Comparison of ENCODE assay signal across 9 mouse cellular contexts in the genomic region with DNA sequence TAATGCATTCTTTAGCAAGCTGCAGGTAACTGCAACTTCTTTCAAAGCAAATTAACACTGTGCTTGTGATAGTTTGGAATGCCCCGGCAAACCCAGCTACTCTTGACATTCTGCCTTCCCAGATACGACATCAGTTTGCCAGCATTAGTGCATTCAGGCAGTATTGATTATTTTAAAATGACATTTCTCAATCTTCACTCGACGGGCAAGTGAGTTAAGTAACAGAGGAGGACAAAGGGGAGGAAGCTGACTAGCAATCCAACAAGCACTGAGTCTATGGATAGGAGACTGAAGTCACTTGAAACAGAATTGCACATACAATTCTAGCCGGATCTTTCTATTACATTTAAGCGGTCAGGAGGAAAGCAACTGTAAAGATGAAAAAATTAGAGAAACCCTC. TPM values are rescaled to one million over a fixed set of nuclear protein-coding genes. Genes with fewer than 3 reads are reported as not detected.
DNase-seq lines count a peak whose midpoint lies in the region; ATAC-seq lines count a peak whose summit lies in the region.
"Had no signal": no experiment of that assay in that cellular context is flagged by ENCODE, and none has a peak within 500 bp of the region (broad histone marks: within the 10 kb centered on the region; RNA-seq: fewer than 3 reads in every experiment).

No protein-coding gene starts in this region.

- H3K9ac ChIP-seq in forebrain, embryonic 12.5 days, result no peak overlapping the region
- H3K9ac ChIP-seq in forebrain, embryonic 14.5 days (ENCODE audit: low read length), result no peak overlapping the region
- no peak overlapping the region for H3K9ac ChIP-seq in kidney, embryonic 16.5 days (replicated peaks; ENCODE audit: low read length)
- H3K9ac ChIP-seq in liver, embryonic 11.5 days (ENCODE audit: low read depth, low read length), result no peak overlapping the region
- H3K9ac ChIP-seq in neural tube, embryonic 14.5 days (replicated peaks; ENCODE audit: low read depth, low read length), result no peak overlapping the region

- 91% methylated on average over 6 of the region's 6 CpGs for WGBS in forebrain, embryonic 12.5 days
- 84% methylated on average over 6 of the region's 6 CpGs for WGBS in forebrain, embryonic 14.5 days
- 86% methylated on average over 6 of the region's 6 CpGs for WGBS in kidney, embryonic 16.5 days
- WGBS in liver, embryonic 11.5 days, result 78% methylated on average over 6 of the region's 6 CpGs
- WGBS in neural tube, embryonic 14.5 days, result 89% methylated on average over 6 of the region's 6 CpGs

- no peak overlapping the region for H3K27ac ChIP-seq in forebrain, embryonic 12.5 days
- no peak overlapping the region for H3K27ac ChIP-seq in forebrain, embryonic 14.5 days (ENCODE audit: low read depth, low read length)
- no peak overlapping the region for H3K27ac ChIP-seq in kidney, embryonic 16.5 days (ENCODE audit: low read length)
- H3K27ac ChIP-seq in liver, embryonic 11.5 days (ENCODE audit: low read depth, low read length), result no peak overlapping the region
- H3K27ac ChIP-seq in neural tube, embryonic 14.5 days (ENCODE audit: low read depth, low read length), result no peak overlapping the region

- peaks cover 13% of the 10 kb centered on the region for H3K4me1 ChIP-seq in forebrain, embryonic 12.5 days
- peaks cover 6% of the 10 kb centered on the region; the same call in 1 of the 2 replicates for H3K4me1 ChIP-seq in forebrain, embryonic 14.5 days (ENCODE audit: control insufficient read depth, insufficient read depth, low read length)
- H3K4me1 ChIP-seq in kidney, embryonic 16.5 days (ENCODE audit: insufficient read depth, low read length), result peaks cover 9% of the 10 kb centered on the region
- H3K4me1 ChIP-seq in liver, embryonic 11.5 days (replicated peaks; ENCODE audit: control insufficient read depth, insufficient read depth, low read length), result peaks cover 11% of the 10 kb centered on the region
- H3K4me1 ChIP-seq in neural tube, embryonic 14.5 days (ENCODE audit: control insufficient read depth, insufficient read depth, low read length), result peaks cover 8% of the 10 kb centered on the region

- no peak for ATAC-seq in forebrain, embryonic 12.5 days (ENCODE audit: low FRiP score)
- ATAC-seq in forebrain, embryonic 14.5 days, result no peak
- ATAC-seq in kidney, embryonic 16.5 days (ENCODE audit: low FRiP score, low TSS enrichment), result no peak
- no peak for ATAC-seq in liver, embryonic 11.5 days (replicated peaks; ENCODE audit: low FRiP score)
- ATAC-seq in neural tube, embryonic 14.5 days (ENCODE audit: low read depth), result no peak

- no peak for DNase-seq in forebrain, embryonic 14.5 days (ENCODE audit: low spot score)
- no peak for DNase-seq in kidney, postnatal 10 days
- DNase-seq in liver, embryonic 11.5 days (ENCODE audit: low spot score), result no peak
- DNase-seq in adrenal gland, adult 8-10 months, result no peak
- DNase-seq in kidney, postnatal 25 days, result no peak
- DNase-seq: gastrocnemius, postnatal 14 days had no signal

- no peaks in the 10 kb centered on the region for H3K36me3 ChIP-seq in forebrain, embryonic 12.5 days (replicated peaks)
- H3K36me3 ChIP-seq in forebrain, embryonic 14.5 days (ENCODE audit: control insufficient read depth, insufficient read depth, low read length), result no peaks in the 10 kb centered on the region
- H3K36me3 ChIP-seq in kidney, embryonic 16.5 days (ENCODE audit: insufficient read depth, low read length), result no peaks in the 10 kb centered on the region
- no peaks in the 10 kb centered on the region for H3K36me3 ChIP-seq in liver, embryonic 11.5 days (ENCODE audit: control insufficient read depth, insufficient read depth, low read length)
- no peaks in the 10 kb centered on the region for H3K36me3 ChIP-seq in neural tube, embryonic 14.5 days (ENCODE audit: control insufficient read depth, insufficient read depth, low read length)

- H3K9me3 ChIP-seq in forebrain, embryonic 12.5 days, result no peaks in the 10 kb centered on the region
- no peaks in the 10 kb centered on the region for H3K9me3 ChIP-seq in forebrain, embryonic 14.5 days (replicated peaks; ENCODE audit: control insufficient read depth, low read length)
- no peaks in the 10 kb centered on the region for H3K9me3 ChIP-seq in kidney, embryonic 16.5 days (ENCODE audit: low read length)
- H3K9me3 ChIP-seq in liver, embryonic 11.5 days (ENCODE audit: control insufficient read depth, low read length), result no peaks in the 10 kb centered on the region
- no peaks in the 10 kb centered on the region for H3K9me3 ChIP-seq in neural tube, embryonic 14.5 days (ENCODE audit: control insufficient read depth, low read length)

- peak overlapping the region; percentile 89; the same call in 1 of the 2 replicates for H3K4me2 ChIP-seq in forebrain, embryonic 12.5 days
- no peak overlapping the region for H3K4me2 ChIP-seq in forebrain, embryonic 14.5 days (ENCODE audit: low read length)
- H3K4me2 ChIP-seq in kidney, embryonic 16.5 days (replicated peaks; ENCODE audit: low read depth, low read length), result 0 out of 2 replicates have a peak overlapping the region, but pooled peaks have one; percentile 7
- H3K4me2 ChIP-seq in liver, embryonic 11.5 days, result peak overlapping the region; percentile 82
- H3K4me2 ChIP-seq in neural tube, embryonic 14.5 days (ENCODE audit: low read depth, low read length), result no peak overlapping the region

- no peak overlapping the region; the same call in 1 of the 2 replicates for H3K4me3 ChIP-seq in forebrain, embryonic 12.5 days (replicated peaks)
- no peak overlapping the region for H3K4me3 ChIP-seq in forebrain, embryonic 14.5 days (ENCODE audit: low read depth, low read length)
- no peak overlapping the region for H3K4me3 ChIP-seq in kidney, embryonic 16.5 days (ENCODE audit: low read length)
- H3K4me3 ChIP-seq in liver, embryonic 11.5 days (ENCODE audit: low read depth, low read length), result peak overlapping the region; percentile 14; the same call in 1 of the 2 replicates
- peak overlapping the region; percentile 72; the same call in 1 of the 2 replicates for H3K4me3 ChIP-seq in neural tube, embryonic 14.5 days (ENCODE audit: low read depth, low read length)

- H3K27me3 ChIP-seq in forebrain, embryonic 12.5 days, result no peaks in the 10 kb centered on the region
- no peaks in the 10 kb centered on the region for H3K27me3 ChIP-seq in forebrain, embryonic 14.5 days (replicated peaks; ENCODE audit: control insufficient read depth, insufficient read depth, low read length)
- H3K27me3 ChIP-seq in kidney, embryonic 16.5 days (ENCODE audit: insufficient read depth, low read length), result peaks cover 2% of the 10 kb centered on the region; the same call in 1 of the 2 replicates
- H3K27me3 ChIP-seq in liver, embryonic 11.5 days (replicated peaks; ENCODE audit: control insufficient read depth, insufficient read depth, low read length), result no peaks in the 10 kb centered on the region
- no peaks in the 10 kb centered on the region for H3K27me3 ChIP-seq in neural tube, embryonic 14.5 days (ENCODE audit: control insufficient read depth, insufficient read depth, low read length)

RNA-seq across cellular contexts. Expression of a gene that starts 19.5 kb away (rescaled TPM):
- polyA plus RNA-seq in forebrain, embryonic 12.5 days (2016; fragmentation: Nextera tagmentation; extraction: Ambion mirVana), result 113 and 114 TPM in 2 replicates
- 129 and 143 TPM in 2 replicates for polyA plus RNA-seq in forebrain, embryonic 14.5 days (2014; fragmentation: Nextera tagmentation; extraction: Ambion mirVana)
- 134 and 146 TPM in 2 replicates for polyA plus RNA-seq in kidney, embryonic 16.5 days (2015; fragmentation: Nextera tagmentation; extraction: Ambion mirVana)
- polyA plus RNA-seq in liver, embryonic 11.5 days (2014; fragmentation: Nextera tagmentation; extraction: Ambion mirVana), result 98.4 and 106 TPM in 2 replicates
- 135 and 138 TPM in 2 replicates for polyA plus RNA-seq in neural tube, embryonic 14.5 days (2014; fragmentation: Nextera tagmentation; extraction: Ambion mirVana)
- total RNA-seq in adrenal gland, adult 8-10 months (2022), result 100 to 1,000 TPM; 138 to 202 (median 172) TPM

Comparison
In these comparisons a context has a peak if more than half of its experiments do, and no peak if none do; other contexts are left out.
1. H3K4me2 ChIP-seq: peak in forebrain, embryonic 12.5 days (single experiment), kidney, embryonic 16.5 days (single experiment) and liver, embryonic 11.5 days (single experiment); none in forebrain, embryonic 14.5 days (single experiment) and neural tube, embryonic 14.5 days (single experiment).
2. H3K4me3 ChIP-seq: peak in liver, embryonic 11.5 days (single experiment) and neural tube, embryonic 14.5 days (single experiment); none in forebrain, embryonic 12.5 days (single experiment), forebrain, embryonic 14.5 days (single experiment) and kidney, embryonic 16.5 days (single experiment).